Mouse (Mus musculus): ENCODE measurements around the gene Pigl. TPM values are rescaled to one million over a fixed set of nuclear protein-coding genes. Genes with fewer than 3 reads are reported as not detected.
A peak's percentile ranks its signal among the peaks of the same experiment; 100 is the strongest.

Pigl gene
- polyA plus RNA-seq, 1 experiment from 2014 or later = 8.3 TPM

GRCm38 (mm10) chr11:62518991-62519390, 60.7 kb downstream of the Pigl start:
- 0 out of 2 replicates have a peak, but pooled peaks have one; percentile 20 for ATAC-seq
- H3K9me3 ChIP-seq (ENCODE audit: control insufficient read depth, low read length) = no peaks in the 10 kb centered on the region
- H3K9ac ChIP-seq (ENCODE audit: low read depth, low read length) = no peak overlapping the region
- no peaks in the 10 kb centered on the region for H3K4me1 ChIP-seq (ENCODE audit: control insufficient read depth, insufficient read depth, low read depth, low read length)
- H3K4me3 ChIP-seq (ENCODE audit: low read length) = no peak overlapping the region
- no peaks in the 10 kb centered on the region for H3K27me3 ChIP-seq (replicated peaks; ENCODE audit: control insufficient read depth, insufficient read depth, low read length)
- 22% methylated on average over 2 of the region's 2 CpGs for WGBS
- no peak overlapping the region for H3K27ac ChIP-seq (ENCODE audit: low read depth, low read length)
- H3K36me3 ChIP-seq (ENCODE audit: control insufficient read depth, insufficient read depth, low read length) = no peaks in the 10 kb centered on the region
- H3K4me2 ChIP-seq (ENCODE audit: low read length) = no peak overlapping the region

- Histone ChIP-seq H3K4me3 (ENCODE audit: low read length) (no peak overlapping the region), H3K4me2 (ENCODE audit: low read length) (no peak overlapping the region), H3K27me3 (replicated peaks; ENCODE audit: control insufficient read depth, insufficient read depth, low read length) (no peaks in the 10 kb centered on the region), H3K27ac (ENCODE audit: low read depth, low read length) (no peak overlapping the region), H3K36me3 (ENCODE audit: control insufficient read depth, insufficient read depth, low read length) (peaks cover 8% of the 10 kb centered on the region), H3K9me3 (ENCODE audit: control insufficient read depth, low read length) (no peaks in the 10 kb centered on the region), H3K9ac (ENCODE audit: low read depth, low read length) (no peak overlapping the region), H3K4me1 (ENCODE audit: control insufficient read depth, insufficient read depth, low read depth, low read length) (no peaks in the 10 kb centered on the region)
- WGBS = 75% methylated on average over 2 of the region's 2 CpGs
- ATAC-seq = no peak
These were observed 64.0 kb downstream of the Pigl start for GRCm38 (mm10) chr11:62522283-62522682.

GRCm38 (mm10) chr11:62537089-62537488, 78.8 kb downstream of the Pigl start:
- Histone ChIP-seq H3K4me3 (ENCODE audit: low read length) (no peak overlapping the region; the same call in 1 of the 2 replicates), H3K9me3 (ENCODE audit: control insufficient read depth, low read length) (no peaks in the 10 kb centered on the region), H3K9ac (ENCODE audit: low read depth, low read length) (no peak overlapping the region), H3K36me3 (ENCODE audit: control insufficient read depth, insufficient read depth, low read length) (0 out of 2 replicates have a peak, but pooled peaks cover under 1% of the 10 kb centered on the region), H3K27ac (ENCODE audit: low read depth, low read length) (no peak overlapping the region), H3K4me1 (ENCODE audit: control insufficient read depth, insufficient read depth, low read depth, low read length) (peaks cover 7% of the 10 kb centered on the region), H3K4me2 (ENCODE audit: low read length) (peak overlapping the region; percentile 90), H3K27me3 (replicated peaks; ENCODE audit: control insufficient read depth, insufficient read depth, low read length) (no peaks in the 10 kb centered on the region)
- 80% methylated on average over 8 of the region's 8 CpGs for WGBS
- ATAC-seq = no peak

GRCm38 (mm10) chr11:62537590-62537989, 79.3 kb downstream of the Pigl start:
- WGBS = 14% methylated on average over 7 of the region's 7 CpGs
- no peak for ATAC-seq
- H3K27me3 ChIP-seq (replicated peaks; ENCODE audit: control insufficient read depth, insufficient read depth, low read length) = no peaks in the 10 kb centered on the region
- H3K9me3 ChIP-seq (ENCODE audit: control insufficient read depth, low read length) = no peaks in the 10 kb centered on the region
- H3K4me1 ChIP-seq (ENCODE audit: control insufficient read depth, insufficient read depth, low read depth, low read length) = peaks cover 7% of the 10 kb centered on the region
- H3K9ac ChIP-seq (ENCODE audit: low read depth, low read length) = peak overlapping the region; percentile 57
- no peaks in the 10 kb centered on the region for H3K36me3 ChIP-seq (ENCODE audit: control insufficient read depth, insufficient read depth, low read length)
- no peak overlapping the region for H3K27ac ChIP-seq (ENCODE audit: low read depth, low read length)
- peak overlapping the region; percentile 88 for H3K4me3 ChIP-seq (ENCODE audit: low read length)
- H3K4me2 ChIP-seq (ENCODE audit: low read length) = peak overlapping the region; percentile 90

GRCm38 (mm10) chr11:62538321-62539088, 80.2 kb downstream of the Pigl start:
- under 1% methylated on average over 42 of the region's 73 CpGs for WGBS
- peak overlapping the region; percentile 85 for H3K27ac ChIP-seq (ENCODE audit: low read depth, low read length)
- peak overlapping the region; percentile 93 for H3K9ac ChIP-seq (ENCODE audit: low read depth, low read length)
- H3K9me3 ChIP-seq (ENCODE audit: control insufficient read depth, low read length) = no peaks in the 10 kb centered on the region
- H3K4me1 ChIP-seq (ENCODE audit: control insufficient read depth, insufficient read depth, low read depth, low read length) = peaks cover 7% of the 10 kb centered on the region
- no peaks in the 10 kb centered on the region for H3K27me3 ChIP-seq (replicated peaks; ENCODE audit: control insufficient read depth, insufficient read depth, low read length)
- H3K4me2 ChIP-seq (ENCODE audit: low read length) = peak overlapping the region; percentile 90
- H3K4me3 ChIP-seq (ENCODE audit: low read length) = peak overlapping the region; percentile 88
- no peaks in the 10 kb centered on the region for H3K36me3 ChIP-seq (ENCODE audit: control insufficient read depth, insufficient read depth, low read length)
- ATAC-seq = peak; percentile 86

GRCm38 (mm10) chr11:62539089-62539890, 81.0 kb downstream of the Pigl start, which contains the start of gene Cenpv:
Gene Cenpv, minus strand, starts transcription at chr11:62539261.
- Histone ChIP-seq H3K9me3 (ENCODE audit: control insufficient read depth, low read length) (no peaks in the 10 kb centered on the region), H3K27me3 (replicated peaks; ENCODE audit: control insufficient read depth, insufficient read depth, low read length) (no peaks in the 10 kb centered on the region), H3K4me1 (ENCODE audit: control insufficient read depth, insufficient read depth, low read depth, low read length) (peaks cover 7% of the 10 kb centered on the region), H3K36me3 (ENCODE audit: control insufficient read depth, insufficient read depth, low read length) (no peaks in the 10 kb centered on the region), H3K9ac (ENCODE audit: low read depth, low read length) (peak within 1 kb of the TSS; percentile 93), H3K4me3 (ENCODE audit: low read length) (peak within 1 kb of the TSS; percentile 88), H3K4me2 (ENCODE audit: low read length) (peak within 1 kb of the TSS; percentile 90), H3K27ac (ENCODE audit: low read depth, low read length) (peak within 1 kb of the TSS; percentile 85)
- peak; percentile 84 for ATAC-seq
- WGBS = 5% methylated on average over 51 of the region's 57 CpGs

- Histone ChIP-seq H3K9me3 (ENCODE audit: control insufficient read depth, low read length) (no peaks in the 10 kb centered on the region), H3K4me3 (ENCODE audit: low read length) (no peak overlapping the region), H3K36me3 (ENCODE audit: control insufficient read depth, insufficient read depth, low read length) (no peaks in the 10 kb centered on the region), H3K27ac (ENCODE audit: low read depth, low read length) (no peak overlapping the region), H3K4me2 (ENCODE audit: low read length) (no peak overlapping the region), H3K4me1 (ENCODE audit: control insufficient read depth, insufficient read depth, low read depth, low read length) (peaks cover 7% of the 10 kb centered on the region), H3K27me3 (replicated peaks; ENCODE audit: control insufficient read depth, insufficient read depth, low read length) (no peaks in the 10 kb centered on the region), H3K9ac (ENCODE audit: low read depth, low read length) (no peak overlapping the region)
- no peak for ATAC-seq
- 85% methylated on average over 7 of the region's 7 CpGs for WGBS
These were observed 81.9 kb downstream of the Pigl start for GRCm38 (mm10) chr11:62540167-62540566.

GRCm38 (mm10) chr11:62540969-62541368, 82.7 kb downstream of the Pigl start:
- H3K27me3 ChIP-seq (replicated peaks; ENCODE audit: control insufficient read depth, insufficient read depth, low read length) = no peaks in the 10 kb centered on the region
- H3K4me3 ChIP-seq (ENCODE audit: low read length) = no peak overlapping the region
- H3K27ac ChIP-seq (ENCODE audit: low read depth, low read length) = no peak overlapping the region
- no peaks in the 10 kb centered on the region for H3K9me3 ChIP-seq (ENCODE audit: control insufficient read depth, low read length)
- peaks cover 7% of the 10 kb centered on the region for H3K4me1 ChIP-seq (ENCODE audit: control insufficient read depth, insufficient read depth, low read depth, low read length)
- WGBS = 42% methylated on average over 2 of the region's 2 CpGs
- no peak for ATAC-seq
- H3K36me3 ChIP-seq (ENCODE audit: control insufficient read depth, insufficient read depth, low read length) = no peaks in the 10 kb centered on the region
- no peak overlapping the region for H3K9ac ChIP-seq (ENCODE audit: low read depth, low read length)
- no peak overlapping the region for H3K4me2 ChIP-seq (ENCODE audit: low read length)

- Histone ChIP-seq H3K36me3 (ENCODE audit: control insufficient read depth, insufficient read depth, low read length) (no peaks in the 10 kb centered on the region), H3K4me3 (ENCODE audit: low read length) (no peak overlapping the region), H3K27me3 (replicated peaks; ENCODE audit: control insufficient read depth, insufficient read depth, low read length) (no peaks in the 10 kb centered on the region), H3K4me2 (ENCODE audit: low read length) (no peak overlapping the region), H3K9ac (ENCODE audit: low read depth, low read length) (no peak overlapping the region), H3K27ac (ENCODE audit: low read depth, low read length) (no peak overlapping the region), H3K4me1 (ENCODE audit: control insufficient read depth, insufficient read depth, low read depth, low read length) (peaks cover 7% of the 10 kb centered on the region), H3K9me3 (ENCODE audit: control insufficient read depth, low read length) (no peaks in the 10 kb centered on the region)
- no peak for ATAC-seq
- 86% methylated on average over 8 of the region's 8 CpGs for WGBS
These were observed 83.3 kb downstream of the Pigl start for GRCm38 (mm10) chr11:62541581-62541980.
